Mouse (Mus musculus) ES-E14 (cell line): ENCODE data around the gene Zscan10. TPM values are rescaled to one million over a fixed set of nuclear protein-coding genes. Genes with fewer than 3 reads are reported as not detected.

Experiments used
- DNase-seq: peaks from one replicate; pipeline ENCODE4 v3.0.0-alpha.2; 2013; ENCODE audit warnings: low read depth, low spot score
- H3K27ac ChIP-seq: 2 replicates; pipeline ENCODE4 v1.5.1; 2012; ENCODE audit warnings: low read depth, mild to moderate bottlenecking, low read length, moderate library complexity, mixed read lengths; ENCODE audit not compliant: poor library complexity, insufficient read depth, severe bottlenecking
- H3K36me3 ChIP-seq: 2 replicates; pipeline ENCODE4 v1.6.1; 2012; ENCODE audit warnings: mild to moderate bottlenecking, low read length, moderate library complexity, mixed read lengths; ENCODE audit not compliant: control insufficient read depth, poor library complexity, insufficient read depth, severe bottlenecking
- H3K4me1 ChIP-seq, 2 experiments: fragments of 150-350 bp in 1 of 2; sonication (generic) in 1 of 2; 2 replicates each; pipeline ENCODE4 v1.6.1; 2012; ENCODE audit warnings: low read length in 2 of 2, mild to moderate bottlenecking in 1 of 2, mixed read lengths in 1 of 2; ENCODE audit not compliant: control insufficient read depth in 2 of 2, insufficient read depth in 2 of 2, poor library complexity in 1 of 2
- H3K4me3 ChIP-seq, 2 experiments: fragments of 150-350 bp in 1 of 2; sonication (generic) in 1 of 2; 2 replicates each; pipeline ENCODE4 v1.5.1; 2012; ENCODE audit warnings: low read length in 2 of 2, low read depth in 1 of 2, mild to moderate bottlenecking in 1 of 2, mixed read lengths in 1 of 2; ENCODE audit not compliant: insufficient read depth in 1 of 2, poor library complexity in 1 of 2, severe bottlenecking in 1 of 2
- H3K9ac ChIP-seq: 2 replicates; pipeline ENCODE4 v1.6.1; 2012; ENCODE audit warnings: low read depth, mild to moderate bottlenecking, low read length, mixed read lengths; ENCODE audit not compliant: poor library complexity, insufficient read depth, severe bottlenecking
- H3K9me3 ChIP-seq: fragments of 150-350 bp; sonication (generic); 2 replicates; pipeline ENCODE4 v1.6.1; 2012; ENCODE audit warnings: low read depth, mild to moderate bottlenecking, low read length; ENCODE audit not compliant: control insufficient read depth, insufficient read depth
- CHD2 ChIP-seq: IDR thresholded peaks from 2 replicates; pipeline ENCODE4 v1.6.1; 2014; ENCODE audit warnings: mild to moderate bottlenecking, low read depth, low read length, inconsistent platforms
- HCFC1 ChIP-seq: IDR thresholded peaks from 2 replicates; pipeline ENCODE4 v1.6.1; 2012; ENCODE audit warnings: low read length, inconsistent platforms, borderline replicate concordance; ENCODE audit not compliant: insufficient read depth
- MAFK ChIP-seq: IDR thresholded peaks from 2 replicates; pipeline ENCODE4 v1.6.1; 2014; ENCODE audit warnings: mild to moderate bottlenecking, low read depth, low read length, inconsistent platforms; ENCODE audit not compliant: insufficient read depth
- ZC3H11A ChIP-seq: IDR thresholded peaks from 2 replicates; pipeline ENCODE4 v1.6.1; 2012; ENCODE audit warnings: low read depth, mild to moderate bottlenecking, inconsistent platforms, low read length, borderline replicate concordance
- ZNF384 ChIP-seq: IDR thresholded peaks from 2 replicates; pipeline ENCODE4 v1.6.1; 2012; ENCODE audit warnings: low read depth, low read length, inconsistent platforms
- in situ Hi-C, 2 experiments: fragments of 600-800 bp; cut with MboI; formaldehyde crosslinking; loops; one replicate each; pipeline ENCODE4 v1.15.1; 2025; ENCODE audit warnings: low sequenced_read_pairs in 2 of 2, inconsistent platforms in 1 of 2; ENCODE audit not compliant: unreplicated experiment in 2 of 2
- total RNA-seq: library from RNA; depleted of rRNA; stranded (reverse); fragments of 300-350 nt; gene quantifications from 2 replicates; pipeline ENCODE4 v1.2.3, GENCODE M21; 2012

Zscan10 gene
- total RNA-seq, 1 experiment = 62.5 TPM

GRCm38 (mm10) chr17:23552896-23553633 lies 47.6 kb upstream of the Zscan10 start:
- Histone ChIP-seq H3K4me3 (no peak overlapping the region), H3K4me1 (peaks cover under 1 to 10% of the 10 kb centered on the region in 2 experiments; a peak in 3 of 4 replicates), H3K9ac (no peak overlapping the region), H3K27ac (no peak overlapping the region), H3K9me3 (no peaks in the 10 kb centered on the region), H3K36me3 (0 out of 2 replicates have a peak, but pooled peaks cover 9% of the 10 kb centered on the region)
- no peak for DNase-seq
- in situ Hi-C loops = no loop called here
- no peak for TF ChIP-seq ZC3H11A
- TF ChIP-seq CHD2 = no peak
- no peak for TF ChIP-seq ZNF384
- TF ChIP-seq HCFC1 = no peak
- no peak for TF ChIP-seq MAFK

DNA sequence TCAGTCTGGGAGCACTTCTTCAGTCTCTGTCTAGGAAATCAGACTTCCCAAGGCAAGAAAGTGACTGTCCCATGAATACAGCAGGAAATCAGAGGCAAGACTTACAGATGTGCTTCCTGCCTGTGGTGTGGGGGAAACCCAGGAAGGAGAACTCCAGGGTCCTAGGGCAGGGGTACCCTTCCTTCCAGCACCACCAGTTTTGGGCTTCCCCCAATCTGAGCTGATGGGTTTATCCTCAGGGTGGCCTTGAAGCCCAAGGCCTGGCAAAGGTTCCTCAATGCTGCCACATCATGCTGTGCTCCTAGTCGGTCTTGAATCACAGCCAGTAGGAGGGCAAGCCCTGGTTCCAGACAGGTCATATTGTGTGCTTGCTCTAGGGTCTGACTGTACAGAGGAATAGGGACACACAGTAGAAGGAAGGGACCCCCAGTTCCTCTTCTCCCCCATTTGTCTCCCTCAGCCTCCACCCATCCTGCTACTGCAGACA lies 47.0 kb upstream of the Zscan10 start:
- Histone ChIP-seq H3K36me3 (0 out of 2 replicates have a peak, but pooled peaks cover 9% of the 10 kb centered on the region), H3K27ac (no peak overlapping the region), H3K4me3 (no peak overlapping the region), H3K9me3 (no peaks in the 10 kb centered on the region), H3K4me1 (peaks cover 2 to 10% of the 10 kb centered on the region in 2 experiments; a peak in 3 of 4 replicates), H3K9ac (no peak overlapping the region)
- no peak for DNase-seq
- TF ChIP-seq HCFC1 (no peak), ZNF384 (no peak), MAFK (no peak)
- in situ Hi-C loops = no loop called here

DNA sequence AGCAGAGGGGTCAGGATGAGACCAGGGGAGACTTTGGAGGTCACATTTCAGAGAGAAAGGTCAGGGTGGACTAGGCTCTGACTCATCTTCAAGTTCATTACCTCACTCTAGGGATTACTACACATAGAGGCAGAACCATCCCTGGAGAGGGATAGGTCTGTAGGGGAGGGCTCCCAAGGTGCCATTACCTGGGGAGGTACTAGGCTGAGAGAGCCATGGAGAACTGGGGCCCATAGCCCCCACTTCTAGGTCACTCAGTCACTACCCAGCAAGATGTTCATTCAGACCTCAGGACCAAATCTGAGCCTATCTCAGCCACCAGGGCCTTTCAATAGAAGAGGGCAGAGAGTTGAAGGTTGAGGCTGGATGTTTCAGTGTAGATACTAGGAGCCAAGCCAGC lies 46.3 kb upstream of the Zscan10 start:
- no peak for TF ChIP-seq ZNF384
- TF ChIP-seq CHD2 = no peak
- TF ChIP-seq HCFC1 = no peak
- no peak for TF ChIP-seq MAFK
- no peak for TF ChIP-seq ZC3H11A
- Histone ChIP-seq H3K27ac (no peak overlapping the region), H3K4me3 (no peak overlapping the region), H3K9ac (no peak overlapping the region), H3K36me3 (peaks cover 9% of the 10 kb centered on the region; the same call in 1 of the 2 replicates), H3K9me3 (no peaks in the 10 kb centered on the region), H3K4me1 (peaks cover 2 to 10% of the 10 kb centered on the region in 2 experiments; a peak in 3 of 4 replicates)
- DNase-seq = no peak
- in situ Hi-C loops = no loop called here

- TF ChIP-seq ZNF384 (no peak), HCFC1 (no peak), MAFK (no peak), ZC3H11A (no peak), CHD2 (no peak)
- Histone ChIP-seq H3K9me3 (no peaks in the 10 kb centered on the region), H3K4me1 (peaks cover 2 to 10% of the 10 kb centered on the region in 2 experiments; a peak in 3 of 4 replicates), H3K27ac (no peak overlapping the region), H3K36me3 (peaks cover 9% of the 10 kb centered on the region; the same call in 1 of the 2 replicates), H3K9ac (no peak overlapping the region), H3K4me3 (no peak overlapping the region)
- no peak for DNase-seq
- in situ Hi-C loops = no loop called here
These were observed 45.3 kb upstream of the Zscan10 start for GRCm38 (mm10) chr17:23555243-23555916.
